Mouse (Mus musculus) liver, embryonic 14 days (tissue): ENCODE data around the gene Mcam. TPM values are rescaled to one million over a fixed set of nuclear protein-coding genes. Genes with fewer than 3 reads are reported as not detected.

Experiments used
- polyA plus RNA-seq: library from polyadenylated mRNA; depleted of rRNA; stranded (reverse); fragments of >200 nt; gene quantifications from 2 replicates; pipeline ENCODE4 v1.2.3, GENCODE M21; 2012; rRNA removed

Mcam gene
- 6.0 and 6.2 TPM in 2 replicates for polyA plus RNA-seq

GRCm38 (mm10) chr9:44134101-44134850, at the start of gene Mcam:
Gene Mcam, plus strand, starts transcription at chr9:44134469.

GRCm38 (mm10) chr9:44101490-44101889, 32.8 kb upstream of the Mcam start, which contains the start of gene Mfrp:
Gene Mfrp, plus strand, starts transcription at chr9:44101729.

GRCm38 (mm10) chr9:44107110-44107509, 27.2 kb upstream of the Mcam start, which contains the start of gene C1qtnf5:
Gene C1qtnf5, plus strand, starts transcription at chr9:44107245.

GRCm38 (mm10) chr9:44113105-44113789, 21.0 kb upstream of the Mcam start, which contains the start of the genes Gm49380 and Rnf26:
Gene Gm49380, minus strand, starts transcription at chr9:44113500.
Gene Rnf26, minus strand, starts transcription at chr9:44113517.

Other genes starting within 250 kb of the Mcam start
- gene Thy1, start 91.1 kb upstream of the Mcam start, polyA plus RNA-seq = 0.39 and 0.58 TPM in 2 replicates
- 0.37 and 0.48 TPM in 2 replicates for gene Usp2, start 67.4 kb upstream of the Mcam start, polyA plus RNA-seq
- not detected in 2 replicates for gene Mfrp, start 32.7 kb upstream of the Mcam start, polyA plus RNA-seq
- 0.25 and 0.33 TPM in 2 replicates for gene C1qtnf5, start 27.2 kb upstream of the Mcam start, polyA plus RNA-seq
- 0.02 TPM in 2 replicates for gene Gm49380, start 21.0 kb upstream of the Mcam start, polyA plus RNA-seq
- 20.4 and 24.0 TPM in 2 replicates for gene Rnf26, start 21.0 kb upstream of the Mcam start, polyA plus RNA-seq
- 3.9 and 4.7 TPM in 2 replicates for gene Cbl, start 99.6 kb downstream of the Mcam start, polyA plus RNA-seq
- not detected in 2 replicates for gene Ccdc153, start 106.2 kb downstream of the Mcam start, polyA plus RNA-seq
- gene Pdzd3, start 117.0 kb downstream of the Mcam start, polyA plus RNA-seq = 0.02 and 0.03 TPM in 2 replicates
- gene Nlrx1, start 134.1 kb downstream of the Mcam start, polyA plus RNA-seq = 1.2 and 1.5 TPM in 2 replicates
- gene Abcg4, start 154.1 kb downstream of the Mcam start, polyA plus RNA-seq = 28.7 and 33.5 TPM in 2 replicates
- gene Hinfp, start 171.2 kb downstream of the Mcam start, polyA plus RNA-seq = 12.5 and 14.0 TPM in 2 replicates
- gene C2cd2l, start 185.8 kb downstream of the Mcam start, polyA plus RNA-seq = 11.9 and 13.1 TPM in 2 replicates
- 13.1 and 16.7 TPM in 2 replicates for gene Dpagt1, start 191.6 kb downstream of the Mcam start, polyA plus RNA-seq
- gene H2afx, start 200.2 kb downstream of the Mcam start, polyA plus RNA-seq = 143 and 182 TPM in 2 replicates
- 813 and 945 TPM in 2 replicates for gene Hmbs, start 209.8 kb downstream of the Mcam start, polyA plus RNA-seq
- gene Vps11, start 227.2 kb downstream of the Mcam start, polyA plus RNA-seq = 8.6 and 11.2 TPM in 2 replicates
- gene Hyou1, start 245.0 kb downstream of the Mcam start, polyA plus RNA-seq = 16.7 and 17.4 TPM in 2 replicates